Mouse (Mus musculus): ENCODE data around the gene Nusap1. TPM values are rescaled to one million over a fixed set of nuclear protein-coding genes. Genes with fewer than 3 reads are reported as not detected.

Nusap1 gene
- polyA plus RNA-seq (2015; fragmentation: Illumina TruSeq; extraction: RNeasy Lipid Tissue Mini Kit (QIAGEN cat#74804); ENCODE audit: low read depth, low replicate concordance), result 0.73 TPM

DNA sequence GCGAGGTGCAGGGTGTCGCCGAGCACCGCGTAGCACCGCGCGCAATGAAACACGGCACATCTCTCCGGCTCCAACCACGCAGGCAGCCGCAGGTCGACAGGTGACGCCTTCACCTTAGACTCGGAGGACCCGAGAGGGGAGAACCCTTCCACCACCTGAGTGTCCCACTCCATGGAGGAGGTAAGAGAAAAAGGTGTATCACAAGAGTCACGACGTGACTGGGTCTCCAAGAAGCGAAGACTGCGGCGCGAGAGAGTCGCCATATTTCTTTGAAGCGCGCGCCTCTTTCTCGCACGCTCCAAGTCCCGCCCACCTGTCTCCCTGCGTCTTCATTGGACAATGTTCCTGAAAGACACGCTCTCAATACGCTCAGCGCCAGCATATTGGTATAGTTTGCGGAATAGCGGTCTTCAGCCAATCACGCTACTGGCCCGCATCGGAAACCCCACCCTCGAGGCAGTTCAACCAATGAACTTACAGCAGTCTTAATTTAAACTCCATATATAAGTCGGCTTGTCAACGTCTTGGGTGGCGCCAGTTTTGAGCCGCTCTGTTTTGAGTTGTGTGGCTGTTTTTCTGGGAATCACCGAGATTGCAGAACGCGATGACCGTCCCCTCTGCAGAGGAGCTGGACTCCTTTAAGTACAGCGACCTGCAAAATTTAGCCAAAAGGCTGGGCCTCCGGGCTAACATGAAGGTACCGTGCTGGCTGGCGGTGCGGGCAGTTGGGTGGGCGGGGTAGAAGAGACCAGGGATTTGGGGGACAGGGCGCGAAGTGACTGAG is at the start of gene Nusap1, which contains the start of gene Oip5:
TSS of gene Nusap1 (plus strand) at position 100 of the 784 bp plus-strand sequence.
TSS of gene Oip5 (minus strand) at position 271 of the 784 bp plus-strand sequence.

DNA sequence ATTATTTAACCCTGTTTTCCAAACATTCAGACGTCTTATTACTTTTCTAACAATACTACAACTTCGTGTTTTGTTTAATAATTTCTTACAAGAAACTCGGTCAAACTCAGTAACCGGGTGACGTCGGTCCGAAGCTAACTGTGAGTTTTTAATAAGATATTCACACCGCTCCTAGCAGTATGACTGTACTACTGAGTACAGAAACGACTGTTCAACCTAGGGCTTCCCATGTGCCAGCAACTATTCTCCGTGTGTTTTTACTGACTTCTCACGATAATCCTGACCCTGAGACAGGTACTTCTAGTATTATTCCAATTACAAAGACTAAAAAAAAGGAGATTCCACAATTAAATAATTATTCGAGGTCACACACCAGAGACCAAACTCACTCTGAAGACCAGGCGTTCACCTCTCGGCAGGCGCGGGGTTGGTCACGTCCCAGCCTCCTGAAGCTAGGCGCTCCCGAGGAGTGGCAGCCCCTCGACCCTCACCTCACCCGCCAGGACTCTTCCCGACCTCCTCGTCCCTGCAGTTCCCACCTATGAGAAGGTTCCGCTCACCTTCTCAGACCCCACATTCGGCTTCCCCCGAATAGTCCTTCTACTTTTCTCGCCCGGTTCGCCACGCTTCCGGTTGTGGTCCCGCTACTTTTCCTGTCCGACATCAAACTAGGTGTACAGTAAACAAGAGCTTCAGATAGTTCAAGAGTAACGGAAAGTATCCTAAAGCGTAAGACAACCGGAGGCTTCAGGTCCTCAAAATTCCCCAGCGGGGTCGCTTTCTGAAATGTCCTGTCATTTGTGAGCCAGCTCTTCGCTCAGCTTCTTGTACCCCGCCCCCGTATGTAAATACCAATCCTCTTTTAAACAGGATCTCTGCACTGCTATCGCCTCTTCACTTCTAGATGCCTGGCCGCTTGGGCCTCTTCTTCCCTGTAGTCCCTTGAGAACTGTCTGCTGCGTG is 44.4 kb downstream of the Nusap1 start, which contains the start of gene Ndufaf1:
TSS of gene Ndufaf1 (minus strand) at position 608 of the 963 bp plus-strand sequence.

DNA sequence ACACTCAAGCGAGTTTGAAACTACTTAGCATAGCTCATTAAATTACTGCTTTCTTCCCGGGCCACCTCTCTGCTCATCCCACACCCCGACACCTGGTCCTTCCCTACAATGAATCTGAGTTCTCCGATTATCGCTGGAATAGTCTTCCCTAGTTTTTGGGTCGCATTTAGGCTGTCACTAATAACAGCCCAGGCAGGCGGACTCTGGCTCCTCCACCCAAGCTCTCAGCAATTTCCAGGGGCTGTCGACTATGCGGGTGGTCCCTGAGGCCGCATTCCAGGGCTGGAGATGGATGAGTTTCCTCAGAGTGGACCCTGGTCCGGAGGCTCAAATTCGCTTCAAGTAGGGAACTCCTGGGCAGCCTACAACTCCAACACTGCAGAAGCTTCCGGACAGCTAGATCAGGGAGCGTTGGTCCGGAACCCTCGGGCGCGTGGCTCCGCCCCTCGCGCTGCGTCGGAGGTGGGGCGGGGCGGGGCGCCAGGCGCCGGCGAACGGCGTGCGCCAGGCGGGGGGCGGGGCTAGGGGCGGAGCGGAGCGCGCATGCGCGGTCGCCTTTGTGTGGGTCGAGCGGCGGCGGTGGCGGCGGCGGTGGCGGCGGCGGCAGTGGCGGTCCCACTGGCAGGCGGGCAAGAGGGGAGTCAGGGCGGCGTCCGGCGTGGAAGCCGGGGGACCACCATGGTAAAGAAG is 56.6 kb downstream of the Nusap1 start, which contains the start of gene Rtf1:
TSS of gene Rtf1 (plus strand) at position 544 of the 690 bp plus-strand sequence.

Other genes with a start within 250 kb of the Nusap1 start
- 11.8 TPM for gene Ino80, start 140.6 kb upstream of the Nusap1 start, polyA plus RNA-seq (2015; fragmentation: Illumina TruSeq; extraction: RNeasy Lipid Tissue Mini Kit (QIAGEN cat#74804); ENCODE audit: low read depth, low replicate concordance)
- 0.80 TPM for gene Exd1, start 70.7 kb upstream of the Nusap1 start, polyA plus RNA-seq (2015; fragmentation: Illumina TruSeq; extraction: RNeasy Lipid Tissue Mini Kit (QIAGEN cat#74804); ENCODE audit: low read depth, low replicate concordance)
- 149 TPM for gene Chp1, start 70.6 kb upstream of the Nusap1 start, polyA plus RNA-seq (2015; fragmentation: Illumina TruSeq; extraction: RNeasy Lipid Tissue Mini Kit (QIAGEN cat#74804); ENCODE audit: low read depth, low replicate concordance)
- gene Oip5, start 171 bp downstream of the Nusap1 start, polyA plus RNA-seq (2015; fragmentation: Illumina TruSeq; extraction: RNeasy Lipid Tissue Mini Kit (QIAGEN cat#74804); ENCODE audit: low read depth, low replicate concordance), result 1.6 TPM
- gene Ndufaf1, start 44.5 kb downstream of the Nusap1 start, polyA plus RNA-seq (2015; fragmentation: Illumina TruSeq; extraction: RNeasy Lipid Tissue Mini Kit (QIAGEN cat#74804); ENCODE audit: low read depth, low replicate concordance), result 45.7 TPM
- 40.0 TPM for gene Rtf1, start 56.8 kb downstream of the Nusap1 start, polyA plus RNA-seq (2015; fragmentation: Illumina TruSeq; extraction: RNeasy Lipid Tissue Mini Kit (QIAGEN cat#74804); ENCODE audit: low read depth, low replicate concordance)
- gene Itpka, start 124.0 kb downstream of the Nusap1 start, polyA plus RNA-seq (2015; fragmentation: Illumina TruSeq; extraction: RNeasy Lipid Tissue Mini Kit (QIAGEN cat#74804); ENCODE audit: low read depth, low replicate concordance), result 172 TPM
- 22.9 TPM for gene Ltk, start 142.1 kb downstream of the Nusap1 start, polyA plus RNA-seq (2015; fragmentation: Illumina TruSeq; extraction: RNeasy Lipid Tissue Mini Kit (QIAGEN cat#74804); ENCODE audit: low read depth, low replicate concordance)
- 9.6 TPM for gene Rpap1, start 169.2 kb downstream of the Nusap1 start, polyA plus RNA-seq (2015; fragmentation: Illumina TruSeq; extraction: RNeasy Lipid Tissue Mini Kit (QIAGEN cat#74804); ENCODE audit: low read depth, low replicate concordance)
- 129 TPM for gene Tyro3, start 179.4 kb downstream of the Nusap1 start, polyA plus RNA-seq (2015; fragmentation: Illumina TruSeq; extraction: RNeasy Lipid Tissue Mini Kit (QIAGEN cat#74804); ENCODE audit: low read depth, low replicate concordance)